Mouse (Mus musculus) embryonic facial prominence, embryonic 15.5 days (tissue): ENCODE data around the gene Sdk1. TPM values are rescaled to one million over a fixed set of nuclear protein-coding genes. Genes with fewer than 3 reads are reported as not detected.

Experiments
- ATAC-seq: fragments of 200-750 bp; cut with Nextera tagmentation; 2 replicates; pipeline ENCODE4 v1.8.0; 2017; ENCODE audit warnings: low read depth, moderate TSS enrichment; ENCODE audit not compliant: insufficient number of reproducible peaks, low FRiP score, low TSS enrichment
- H3K27ac ChIP-seq: fragments of 300-500 bp; sonication (generic); replicated peaks from 2 replicates; pipeline ENCODE4 v1.5.1; 2015; ENCODE audit warnings: mild to moderate bottlenecking, inconsistent platforms
- H3K27me3 ChIP-seq: fragments of 300-500 bp; sonication (generic); 2 replicates; pipeline ENCODE4 v1.6.1; 2015; ENCODE audit warnings: inconsistent platforms
- H3K36me3 ChIP-seq: fragments of 300-500 bp; sonication (generic); 2 replicates; pipeline ENCODE4 v1.6.1; 2015; ENCODE audit warnings: mild to moderate bottlenecking, inconsistent platforms
- H3K4me1 ChIP-seq: fragments of 300-500 bp; sonication (generic); 2 replicates; pipeline ENCODE4 v1.6.1; 2015; ENCODE audit warnings: inconsistent platforms
- H3K4me2 ChIP-seq: fragments of 300-500 bp; sonication (generic); replicated peaks from 2 replicates; pipeline ENCODE4 v1.6.1; 2015; ENCODE audit warnings: mild to moderate bottlenecking, inconsistent platforms
- H3K4me3 ChIP-seq: fragments of 300-500 bp; sonication (generic); replicated peaks from 2 replicates; pipeline ENCODE4 v1.5.1; 2015; ENCODE audit warnings: mild to moderate bottlenecking, inconsistent platforms
- H3K9ac ChIP-seq: fragments of 300-500 bp; sonication (generic); 2 replicates; pipeline ENCODE4 v1.6.1; 2015; ENCODE audit warnings: inconsistent platforms
- H3K9me3 ChIP-seq: fragments of 300-500 bp; sonication (generic); replicated peaks from 2 replicates; pipeline ENCODE4 v1.6.1; 2016; ENCODE audit warnings: inconsistent platforms
- WGBS: fragments of 180-500 bp; shearing (Covaris S2); methylation state at CpG from one replicate; pipeline ENCODE4 v1.1.7; 2015; 5-methylcytosine and 5-hydroxymethylcytosine counted together
- polyA plus RNA-seq: library from polyadenylated mRNA; unstranded; fragments of >200 nt; fragmentation: Nextera tagmentation; extraction: Ambion mirVana; gene quantifications from 2 replicates; pipeline ENCODE4 v1.2.1, GENCODE M21; 2015

The Sdk1 gene
- polyA plus RNA-seq, 1 experiment from 2014 or later, result 2.6 TPM

GRCm38 (mm10) chr5:141952270-141952669 lies 711.0 kb downstream of the Sdk1 start:
- Histone ChIP-seq H3K27ac (no peak overlapping the region), H3K4me1 (no peaks in the 10 kb centered on the region), H3K9me3 (no peaks in the 10 kb centered on the region), H3K4me3 (no peak overlapping the region), H3K4me2 (no peak overlapping the region), H3K36me3 (no peaks in the 10 kb centered on the region), H3K27me3 (no peaks in the 10 kb centered on the region), H3K9ac (no peak overlapping the region)
- WGBS, result 88% methylated on average over 2 of the region's 2 CpGs
- no peak for ATAC-seq

- Histone ChIP-seq H3K4me2 (no peak overlapping the region), H3K36me3 (no peaks in the 10 kb centered on the region), H3K4me3 (no peak overlapping the region), H3K9me3 (no peaks in the 10 kb centered on the region), H3K27ac (no peak overlapping the region), H3K9ac (no peak overlapping the region), H3K27me3 (no peaks in the 10 kb centered on the region), H3K4me1 (no peaks in the 10 kb centered on the region)
- ATAC-seq, result no peak
- WGBS, result 84% methylated on average over 7 of the region's 7 CpGs
These were observed 711.6 kb downstream of the Sdk1 start for GRCm38 (mm10) chr5:141952708-141953490.

GRCm38 (mm10) chr5:141971071-141971470 lies 729.8 kb downstream of the Sdk1 start:
- Histone ChIP-seq H3K36me3 (no peaks in the 10 kb centered on the region), H3K4me1 (no peaks in the 10 kb centered on the region), H3K27me3 (no peaks in the 10 kb centered on the region), H3K4me3 (no peak overlapping the region), H3K4me2 (no peak overlapping the region), H3K9me3 (no peaks in the 10 kb centered on the region), H3K27ac (no peak overlapping the region), H3K9ac (no peak overlapping the region)
- ATAC-seq, result no peak

DNA sequence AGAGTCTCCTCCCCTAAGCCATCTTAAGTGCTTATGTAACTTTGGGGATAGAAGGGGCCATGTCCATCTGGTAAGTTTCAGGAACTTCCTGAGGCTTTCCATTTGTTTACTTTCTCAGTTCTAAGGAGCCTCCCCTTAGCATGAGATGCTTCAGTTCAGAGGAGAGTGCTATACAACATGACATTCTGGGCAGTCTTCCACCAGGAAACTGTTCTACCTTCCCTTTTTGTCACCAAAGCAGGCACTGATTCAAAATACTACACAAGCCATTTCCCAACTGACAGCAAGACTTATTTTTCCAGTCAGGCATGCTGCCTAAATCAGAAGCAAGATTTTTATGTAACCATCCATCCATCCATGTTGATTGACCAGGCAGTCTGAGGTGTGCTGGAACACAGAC lies 738.2 kb downstream of the Sdk1 start:
- Histone ChIP-seq H3K9ac (no peak overlapping the region), H3K9me3 (no peaks in the 10 kb centered on the region), H3K4me1 (no peaks in the 10 kb centered on the region), H3K4me2 (no peak overlapping the region), H3K4me3 (no peak overlapping the region), H3K36me3 (no peaks in the 10 kb centered on the region), H3K27ac (no peak overlapping the region), H3K27me3 (no peaks in the 10 kb centered on the region)
- no peak for ATAC-seq

DNA sequence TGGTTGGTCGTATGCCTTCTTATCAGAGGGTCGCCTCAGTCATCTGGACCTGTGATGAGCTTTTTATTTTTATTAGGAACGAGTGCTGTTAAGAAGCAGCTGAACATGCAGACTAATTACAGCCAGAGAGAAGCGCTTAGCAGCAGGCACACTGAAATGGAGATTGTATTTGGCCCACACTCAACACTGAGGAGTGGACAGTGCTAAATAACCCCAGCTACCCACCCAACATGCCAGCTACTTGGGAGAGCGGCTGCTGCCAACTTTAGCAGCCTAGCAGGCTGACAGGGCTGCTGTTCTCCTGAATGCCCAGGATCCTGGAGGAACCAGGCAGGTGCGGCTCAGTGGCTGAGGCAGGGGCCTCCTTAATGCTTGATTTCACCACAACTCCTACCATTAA lies 739.5 kb downstream of the Sdk1 start:
- Histone ChIP-seq H3K27me3 (no peaks in the 10 kb centered on the region), H3K27ac (no peak overlapping the region), H3K4me1 (no peaks in the 10 kb centered on the region), H3K36me3 (no peaks in the 10 kb centered on the region), H3K9me3 (no peaks in the 10 kb centered on the region), H3K9ac (no peak overlapping the region), H3K4me3 (no peak overlapping the region), H3K4me2 (no peak overlapping the region)
- WGBS, result 82% methylated on average over 6 of the region's 6 CpGs
- no peak for ATAC-seq

- Histone ChIP-seq H3K27ac (no peak overlapping the region), H3K36me3 (no peaks in the 10 kb centered on the region), H3K9me3 (no peaks in the 10 kb centered on the region), H3K4me2 (no peak overlapping the region), H3K27me3 (no peaks in the 10 kb centered on the region), H3K9ac (no peak overlapping the region), H3K4me3 (no peak overlapping the region), H3K4me1 (no peaks in the 10 kb centered on the region)
- WGBS, result 83% methylated on average over 4 of the region's 4 CpGs
- no peak for ATAC-seq
These were observed 743.0 kb downstream of the Sdk1 start for GRCm38 (mm10) chr5:141984322-141984721.

GRCm38 (mm10) chr5:141985003-141985402 lies 743.7 kb downstream of the Sdk1 start:
- 6% methylated on average over 8 of the region's 8 CpGs for WGBS
- H3K4me3 ChIP-seq, result no peak overlapping the region
- H3K9me3 ChIP-seq, result no peaks in the 10 kb centered on the region
- H3K4me2 ChIP-seq, result no peak overlapping the region
- no peaks in the 10 kb centered on the region for H3K4me1 ChIP-seq
- no peak for ATAC-seq
- H3K27ac ChIP-seq, result no peak overlapping the region
- H3K27me3 ChIP-seq, result no peaks in the 10 kb centered on the region
- no peaks in the 10 kb centered on the region for H3K36me3 ChIP-seq
- no peak overlapping the region for H3K9ac ChIP-seq

DNA sequence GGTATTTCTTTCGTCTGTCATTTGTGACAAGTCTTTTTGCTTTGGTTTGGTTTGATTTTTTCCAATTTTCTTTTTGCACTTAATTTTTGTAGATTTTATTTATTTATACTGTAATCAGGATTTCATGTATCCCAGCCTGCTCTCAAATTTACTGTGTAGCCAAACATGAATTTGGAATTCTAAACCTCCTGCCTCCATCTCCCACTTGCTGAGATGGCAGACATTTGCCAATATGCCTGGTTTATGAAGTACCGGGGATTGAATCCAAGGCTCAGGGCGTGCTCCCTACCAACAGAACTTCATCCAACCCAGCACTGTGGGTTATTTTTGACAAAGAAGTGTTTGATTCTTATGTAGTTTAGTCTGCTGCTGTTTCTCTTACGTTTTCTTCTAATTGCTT lies 744.3 kb downstream of the Sdk1 start:
- no peak overlapping the region for H3K9ac ChIP-seq
- no peak overlapping the region for H3K4me2 ChIP-seq
- no peak for ATAC-seq
- H3K4me1 ChIP-seq, result no peaks in the 10 kb centered on the region
- H3K9me3 ChIP-seq, result no peaks in the 10 kb centered on the region
- 75% methylated on average over 4 of the region's 4 CpGs for WGBS
- H3K27me3 ChIP-seq, result no peaks in the 10 kb centered on the region
- no peak overlapping the region for H3K4me3 ChIP-seq
- H3K36me3 ChIP-seq, result no peaks in the 10 kb centered on the region
- H3K27ac ChIP-seq, result no peak overlapping the region

DNA sequence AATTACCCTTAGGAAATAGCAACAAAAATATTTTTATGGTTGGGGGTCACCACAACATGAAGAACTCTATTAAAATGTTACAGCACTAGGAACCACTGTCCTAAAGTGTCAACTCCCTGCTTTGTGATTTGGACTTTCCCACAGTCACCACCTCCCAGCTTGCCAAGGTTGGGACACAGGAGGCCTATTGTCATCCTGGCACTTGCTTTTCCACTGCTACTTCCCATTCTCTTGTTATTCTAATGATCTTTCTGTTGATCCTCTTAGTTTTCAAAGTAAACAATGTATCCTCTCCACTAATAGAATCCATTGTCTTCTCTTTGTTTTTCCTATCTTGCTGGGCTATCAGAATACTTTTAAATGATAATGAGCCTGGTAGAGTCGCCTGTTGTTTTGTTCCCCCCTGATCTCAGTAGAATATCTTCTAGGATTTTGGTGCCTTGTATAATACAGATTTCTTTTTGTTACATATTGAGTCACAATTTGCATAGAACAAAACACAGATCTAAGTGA lies 746.1 kb downstream of the Sdk1 start:
- Histone ChIP-seq H3K4me3 (no peak overlapping the region), H3K36me3 (no peaks in the 10 kb centered on the region), H3K4me1 (no peaks in the 10 kb centered on the region), H3K4me2 (no peak overlapping the region), H3K27me3 (no peaks in the 10 kb centered on the region), H3K27ac (no peak overlapping the region), H3K9me3 (no peaks in the 10 kb centered on the region), H3K9ac (no peak overlapping the region)
- ATAC-seq, result no peak
- 8% methylated on average over 1 of the region's 1 CpGs for WGBS

DNA sequence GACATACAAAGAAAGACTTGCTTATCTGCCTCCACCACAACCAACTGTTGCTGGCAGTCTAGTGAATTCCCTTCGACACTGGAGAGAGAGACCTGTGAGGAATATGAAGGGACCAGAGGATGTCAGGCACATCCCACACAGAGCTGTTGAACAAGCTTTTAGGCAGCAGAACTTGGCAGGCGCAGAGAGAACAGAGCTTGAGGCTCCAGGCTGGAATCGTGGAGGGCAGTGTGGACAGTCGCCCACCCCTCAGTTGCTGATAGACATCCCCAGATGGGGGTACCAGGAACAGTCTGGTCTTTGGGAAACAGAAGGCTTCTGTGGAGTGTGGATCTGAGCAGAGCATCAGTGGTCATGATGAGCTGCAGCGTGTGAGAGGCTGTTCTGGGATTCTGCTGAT lies 747.4 kb downstream of the Sdk1 start:
- ATAC-seq, result no peak
- Histone ChIP-seq H3K9ac (no peak overlapping the region), H3K27ac (no peak overlapping the region), H3K4me2 (no peak overlapping the region), H3K4me3 (no peak overlapping the region), H3K9me3 (no peaks in the 10 kb centered on the region), H3K27me3 (no peaks in the 10 kb centered on the region), H3K36me3 (no peaks in the 10 kb centered on the region), H3K4me1 (no peaks in the 10 kb centered on the region)
- 70% methylated on average over 5 of the region's 5 CpGs for WGBS

DNA sequence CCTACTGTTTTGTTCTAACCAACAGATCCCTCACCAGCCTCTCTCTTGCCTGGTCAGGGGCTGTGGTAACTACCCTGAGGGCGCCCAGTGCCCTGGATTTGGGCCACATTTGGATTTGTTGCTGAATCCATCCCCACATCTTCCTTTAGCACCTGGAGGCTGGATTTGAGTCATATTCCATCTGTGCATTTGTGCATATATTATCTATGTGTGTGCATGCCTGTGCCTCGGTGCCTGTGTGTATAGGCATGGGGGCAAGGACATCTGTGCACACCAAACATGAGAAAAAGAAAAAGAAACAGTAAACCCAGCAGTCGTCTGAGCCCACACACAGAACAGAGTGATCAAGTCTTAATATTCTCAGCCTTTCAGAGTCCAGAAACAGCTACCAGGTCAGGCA lies 752.9 kb downstream of the Sdk1 start:
- no peak for ATAC-seq
- no peak overlapping the region for H3K4me3 ChIP-seq
- no peaks in the 10 kb centered on the region for H3K27me3 ChIP-seq
- no peak overlapping the region for H3K9ac ChIP-seq
- H3K27ac ChIP-seq, result no peak overlapping the region
- no peaks in the 10 kb centered on the region for H3K36me3 ChIP-seq
- H3K4me1 ChIP-seq, result no peaks in the 10 kb centered on the region
- no peak overlapping the region for H3K4me2 ChIP-seq
- no peaks in the 10 kb centered on the region for H3K9me3 ChIP-seq
- 82% methylated on average over 3 of the region's 3 CpGs for WGBS

- Histone ChIP-seq H3K9me3 (no peaks in the 10 kb centered on the region), H3K4me3 (no peak overlapping the region), H3K9ac (no peak overlapping the region), H3K4me1 (no peaks in the 10 kb centered on the region), H3K36me3 (no peaks in the 10 kb centered on the region), H3K27me3 (no peaks in the 10 kb centered on the region), H3K4me2 (no peak overlapping the region), H3K27ac (no peak overlapping the region)
- no peak for ATAC-seq
- WGBS, result 94% methylated on average over 1 of the region's 1 CpGs
These were observed 759.0 kb downstream of the Sdk1 start for GRCm38 (mm10) chr5:142000247-142000646.
